Comparison of ENCODE assay signal across 33 mouse cellular contexts in the genomic region with DNA sequence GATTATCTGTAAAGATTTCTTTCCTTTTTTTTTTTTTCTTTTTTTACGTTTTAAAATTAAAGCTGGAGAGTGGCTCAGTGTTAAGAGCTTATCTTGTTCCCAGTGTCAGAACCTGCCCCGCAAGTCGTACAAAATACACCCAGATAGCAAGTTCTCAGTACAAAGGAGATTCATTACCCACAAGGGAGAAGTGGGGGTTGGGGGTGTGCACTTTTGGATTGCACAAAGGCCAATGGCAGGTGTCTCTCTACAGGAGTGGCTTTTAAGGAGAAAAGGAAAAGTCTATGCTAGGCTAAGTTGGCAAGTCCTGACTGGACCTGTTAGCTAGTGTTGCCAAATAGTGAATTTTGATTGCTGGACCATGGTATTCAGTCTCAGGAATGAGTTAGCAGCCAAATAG. TPM values are rescaled to one million over a fixed set of nuclear protein-coding genes. Genes with fewer than 3 reads are reported as not detected.
DNase-seq lines count a peak whose midpoint lies in the region; ATAC-seq and TF ChIP-seq lines count a peak whose summit lies in the region.
"Had no signal": no experiment of that assay in that cellular context is flagged by ENCODE, and none has a peak within 500 bp of the region (broad histone marks: within the 10 kb centered on the region; RNA-seq: fewer than 3 reads in every experiment).

No protein-coding gene starts in this region.

- H3K36me3 ChIP-seq in embryonic facial prominence, embryonic 13.5 days: 0 out of 2 replicates have a peak, but pooled peaks cover 8% of the 10 kb centered on the region
- no peaks in the 10 kb centered on the region for H3K36me3 ChIP-seq in embryonic facial prominence, embryonic 10.5 days (replicated peaks)
- H3K36me3 ChIP-seq in lung, embryonic 14.5 days (ENCODE audit: insufficient read depth): no peaks in the 10 kb centered on the region
- H3K36me3 ChIP-seq in stomach, embryonic 14.5 days (ENCODE audit: control insufficient read depth, insufficient read depth, low read length): no peaks in the 10 kb centered on the region
- no peaks in the 10 kb centered on the region for H3K36me3 ChIP-seq in stomach, postnatal 0 days (ENCODE audit: control insufficient read depth, insufficient read depth, low read length)
- H3K36me3 ChIP-seq in midbrain, postnatal 0 days (ENCODE audit: insufficient read depth, low read length): no peaks in the 10 kb centered on the region
- H3K36me3 ChIP-seq: G1E; hindbrain, embryonic 12.5 days; hindbrain, embryonic 15.5 days had no signal

- peaks cover 5% of the 10 kb centered on the region; the same call in 1 of the 2 replicates for H3K27me3 ChIP-seq in embryonic facial prominence, embryonic 13.5 days
- no peaks in the 10 kb centered on the region for H3K27me3 ChIP-seq in embryonic facial prominence, embryonic 10.5 days (replicated peaks; ENCODE audit: low read depth, poor library complexity, severe bottlenecking)
- H3K27me3 ChIP-seq in lung, embryonic 14.5 days (ENCODE audit: insufficient read depth, low read length): no peaks in the 10 kb centered on the region
- H3K27me3 ChIP-seq in stomach, embryonic 14.5 days (ENCODE audit: control insufficient read depth, insufficient read depth, low read length): no peaks in the 10 kb centered on the region
- no peaks in the 10 kb centered on the region for H3K27me3 ChIP-seq in stomach, postnatal 0 days (ENCODE audit: control insufficient read depth, insufficient read depth, low read length)
- no peaks in the 10 kb centered on the region for H3K27me3 ChIP-seq in midbrain, postnatal 0 days (ENCODE audit: insufficient read depth, low read length)
- H3K27me3 ChIP-seq: hindbrain, embryonic 12.5 days; hindbrain, embryonic 15.5 days; Patski had no signal

- no peak for ATAC-seq in embryonic facial prominence, embryonic 13.5 days (ENCODE audit: insufficient number of reproducible peaks, insufficient read depth, low FRiP score, low TSS enrichment, low read depth)
- ATAC-seq in lung, embryonic 14.5 days (ENCODE audit: insufficient read depth): no peak
- ATAC-seq in stomach, embryonic 14.5 days (ENCODE audit: insufficient number of reproducible peaks, insufficient read depth, low FRiP score, low read depth): peak; percentile 61; the same call in 1 of the 2 replicates
- no peak for ATAC-seq in stomach, postnatal 0 days (ENCODE audit: low FRiP score, low TSS enrichment)
- ATAC-seq in midbrain, postnatal 0 days (ENCODE audit: low FRiP score): no peak
- no peak for ATAC-seq in frontal cortex, adult (ENCODE audit: low TSS enrichment)
- ATAC-seq: forebrain, embryonic 14.5 days; Patski had no signal

- no peak for TF ChIP-seq EP300 in stomach, postnatal 0 days (optimal IDR thresholded peaks at IDR 0.05)

- no peak overlapping the region for H3K4me2 ChIP-seq in embryonic facial prominence, embryonic 13.5 days
- no peak overlapping the region for H3K4me2 ChIP-seq in lung, embryonic 14.5 days
- no peak overlapping the region for H3K4me2 ChIP-seq in stomach, embryonic 14.5 days (replicated peaks; ENCODE audit: low read depth, low read length)
- H3K4me2 ChIP-seq in stomach, postnatal 0 days (replicated peaks; ENCODE audit: low read depth): no peak overlapping the region
- no peak overlapping the region for H3K4me2 ChIP-seq in midbrain, postnatal 0 days (ENCODE audit: low read depth, low read length, poor library complexity, severe bottlenecking)
- H3K4me2 ChIP-seq: heart, embryonic 11.5 days; hindbrain, embryonic 12.5 days; hindbrain, embryonic 15.5 days had no signal

- H3K4me1 ChIP-seq in embryonic facial prominence, embryonic 13.5 days: peaks cover 17% of the 10 kb centered on the region
- peaks cover 10% of the 10 kb centered on the region for H3K4me1 ChIP-seq in embryonic facial prominence, embryonic 10.5 days
- no peaks in the 10 kb centered on the region for H3K4me1 ChIP-seq in lung, embryonic 14.5 days (ENCODE audit: insufficient read depth)
- H3K4me1 ChIP-seq in stomach, embryonic 14.5 days (ENCODE audit: control insufficient read depth, insufficient read depth, low read length): no peaks in the 10 kb centered on the region
- H3K4me1 ChIP-seq in stomach, postnatal 0 days (replicated peaks; ENCODE audit: control insufficient read depth, insufficient read depth): no peaks in the 10 kb centered on the region
- H3K4me1 ChIP-seq in midbrain, postnatal 0 days (ENCODE audit: insufficient read depth, low read length): no peaks in the 10 kb centered on the region
- H3K4me1 ChIP-seq: hindbrain, embryonic 12.5 days; hindbrain, embryonic 15.5 days had no signal

- H3K9ac ChIP-seq in embryonic facial prominence, embryonic 13.5 days: no peak overlapping the region
- no peak overlapping the region for H3K9ac ChIP-seq in lung, embryonic 14.5 days
- no peak overlapping the region for H3K9ac ChIP-seq in stomach, embryonic 14.5 days (replicated peaks; ENCODE audit: low read depth, low read length)
- H3K9ac ChIP-seq in stomach, postnatal 0 days (ENCODE audit: low read length): no peak overlapping the region
- no peak overlapping the region for H3K9ac ChIP-seq in midbrain, postnatal 0 days (replicated peaks; ENCODE audit: low read length, poor library complexity, severe bottlenecking)
- H3K9ac ChIP-seq: hindbrain, embryonic 12.5 days; hindbrain, embryonic 15.5 days had no signal

- peak overlapping the region; percentile 0; the same call in 1 of the 2 replicates for H3K27ac ChIP-seq in embryonic facial prominence, embryonic 13.5 days
- H3K27ac ChIP-seq in embryonic facial prominence, embryonic 10.5 days (replicated peaks): no peak overlapping the region
- no peak overlapping the region for H3K27ac ChIP-seq in lung, embryonic 14.5 days (ENCODE audit: low read depth)
- H3K27ac ChIP-seq in stomach, embryonic 14.5 days (ENCODE audit: low read length): peak overlapping the region; percentile 75; the same call in 1 of the 2 replicates
- peak overlapping the region; percentile 35; the same call in 1 of the 2 replicates for H3K27ac ChIP-seq in stomach, postnatal 0 days (replicated peaks)
- H3K27ac ChIP-seq in midbrain, postnatal 0 days (ENCODE audit: low read depth, low read length): no peak overlapping the region
- H3K27ac ChIP-seq: hindbrain, embryonic 12.5 days; hindbrain, embryonic 15.5 days had no signal

- H3K9me3 ChIP-seq in embryonic facial prominence, embryonic 13.5 days: peaks cover 8% of the 10 kb centered on the region
- peaks cover 8% of the 10 kb centered on the region; the same call in 1 of the 2 replicates for H3K9me3 ChIP-seq in embryonic facial prominence, embryonic 10.5 days
- peaks cover 4% of the 10 kb centered on the region; the same call in 1 of the 2 replicates for H3K9me3 ChIP-seq in lung, embryonic 14.5 days (ENCODE audit: low read depth, low read length)
- H3K9me3 ChIP-seq in stomach, embryonic 14.5 days (ENCODE audit: control insufficient read depth, low read depth, low read length): no peaks in the 10 kb centered on the region; the same call in 1 of the 2 replicates
- H3K9me3 ChIP-seq in stomach, postnatal 0 days (ENCODE audit: control insufficient read depth, low read length): no peaks in the 10 kb centered on the region
- H3K9me3 ChIP-seq in midbrain, postnatal 0 days (ENCODE audit: low read length): peaks cover 5% of the 10 kb centered on the region; the same call in 1 of the 2 replicates
- H3K9me3 ChIP-seq: G1E; hindbrain, embryonic 15.5 days had no signal

- 67% methylated on average over 3 of the region's 3 CpGs for WGBS in embryonic facial prominence, embryonic 13.5 days
- WGBS in embryonic facial prominence, embryonic 10.5 days: 75% methylated on average over 3 of the region's 3 CpGs
- 48% methylated on average over 3 of the region's 3 CpGs for WGBS in lung, embryonic 14.5 days
- WGBS in stomach, embryonic 14.5 days: 68% methylated on average over 3 of the region's 3 CpGs
- 59% methylated on average over 3 of the region's 3 CpGs for WGBS in stomach, postnatal 0 days
- WGBS in midbrain, postnatal 0 days: 66% methylated on average over 3 of the region's 3 CpGs

- no peak for TF ChIP-seq CTCF in lung, embryonic 14.5 days (IDR thresholded peaks at IDR 0.05; ENCODE audit: low read depth)
- no peak for TF ChIP-seq CTCF in stomach, postnatal 0 days (IDR thresholded peaks at IDR 0.05; ENCODE audit: low read depth)
- TF ChIP-seq CTCF in midbrain, postnatal 0 days (IDR thresholded peaks at IDR 0.05): no peak

- no peak overlapping the region for H3K4me3 ChIP-seq in embryonic facial prominence, embryonic 13.5 days
- no peak overlapping the region for H3K4me3 ChIP-seq in embryonic facial prominence, embryonic 10.5 days
- H3K4me3 ChIP-seq in lung, embryonic 14.5 days (ENCODE audit: low read depth, low read length): no peak overlapping the region
- H3K4me3 ChIP-seq in stomach, embryonic 14.5 days (ENCODE audit: low read depth, low read length): no peak overlapping the region
- H3K4me3 ChIP-seq in stomach, postnatal 0 days (ENCODE audit: low read depth, low read length): no peak overlapping the region
- no peak overlapping the region for H3K4me3 ChIP-seq in midbrain, postnatal 0 days (ENCODE audit: low read depth, low read length)
- H3K4me3 ChIP-seq: hindbrain, embryonic 12.5 days; hindbrain, embryonic 15.5 days had no signal

- DNase-seq in embryonic facial prominence, embryonic 10.5 days (ENCODE audit: low spot score): no peak
- peak; percentile 7 for DNase-seq in lung, embryonic 14.5 days
- DNase-seq in lung, postnatal 36 days: no peak
- peak; percentile 28 for DNase-seq in stomach, postnatal 0 days (ENCODE audit: low spot score)
- DNase-seq in midbrain, postnatal 0 days (ENCODE audit: low spot score): no peak
- DNase-seq: adrenal gland, postnatal 10 days; adrenal gland, postnatal 36 days; B cell, adult 2 months; embryo, embryonic 11 days; gastrocnemius, postnatal 10 days; gastrocnemius, postnatal 36 days had no signal

RNA-seq across cellular contexts. Expression of gene Gm45213, which starts 41.6 kb away (rescaled TPM):
- not detected in 2 replicates for polyA plus RNA-seq in embryonic facial prominence, embryonic 13.5 days (2015; fragmentation: Nextera tagmentation; extraction: Ambion mirVana)
- polyA plus RNA-seq in embryonic facial prominence, embryonic 10.5 days (2016; fragmentation: Nextera tagmentation; extraction: Ambion mirVana): not detected in 2 replicates
- polyA plus RNA-seq in lung, embryonic 14.5 days (2014; fragmentation: Nextera tagmentation; extraction: Ambion mirVana): not detected in 2 replicates
- not detected in 2 replicates for polyA plus RNA-seq in stomach, embryonic 14.5 days (2014; fragmentation: Nextera tagmentation; extraction: Ambion mirVana)
- polyA plus RNA-seq in stomach, postnatal 0 days (2015; fragmentation: Nextera tagmentation; extraction: Ambion mirVana): not detected in 2 replicates
- total RNA-seq in midbrain, postnatal 0 days (2014; rRNA removed): not detected in 2 replicates
- polyA plus RNA-seq in midbrain, postnatal 0 days (2015; fragmentation: Nextera tagmentation; extraction: Ambion mirVana): not detected in 2 replicates
- total RNA-seq: adrenal gland, adult 18-20 months; adrenal gland, postnatal 10 days; adrenal gland, postnatal 36 days; CH12.LX; G1E; gastrocnemius, adult 18-20 months; gastrocnemius, postnatal 10 days; gastrocnemius, postnatal 36 days; granulocyte monocyte progenitor cell, adult 5-6 weeks; heart, adult 8-10 months; heart, postnatal 25 days; hematopoietic stem cell, adult 5-6 weeks had no signal
- polyA plus RNA-seq: cortical plate, adult 2 months; embryonic facial prominence, embryonic 11.5 days; forebrain, embryonic 11.5 days; forebrain, embryonic 14.5 days; G1E; heart, embryonic 11.5 days; heart, embryonic 14.5 days; heart, postnatal 0 days; hindbrain, embryonic 12.5 days; hindbrain, embryonic 15.5 days; intestine, embryonic 14.5 days; Patski had no signal

RNA-seq across cellular contexts. Expression of gene Snrpa1, which starts 57.0 kb away (rescaled TPM):
- 179 and 209 TPM in 2 replicates for polyA plus RNA-seq in embryonic facial prominence, embryonic 13.5 days (2015; fragmentation: Nextera tagmentation; extraction: Ambion mirVana)
- polyA plus RNA-seq in embryonic facial prominence, embryonic 10.5 days (2016; fragmentation: Nextera tagmentation; extraction: Ambion mirVana): 273 and 281 TPM in 2 replicates
- polyA plus RNA-seq in lung, embryonic 14.5 days (2014; fragmentation: Nextera tagmentation; extraction: Ambion mirVana): 196 and 200 TPM in 2 replicates
- polyA plus RNA-seq in stomach, embryonic 14.5 days (2014; fragmentation: Nextera tagmentation; extraction: Ambion mirVana): 166 and 170 TPM in 2 replicates
- polyA plus RNA-seq in stomach, postnatal 0 days (2015; fragmentation: Nextera tagmentation; extraction: Ambion mirVana): 65.0 and 69.6 TPM in 2 replicates
- total RNA-seq in midbrain, postnatal 0 days (2014; rRNA removed): 37.0 and 48.2 TPM in 2 replicates
- 131 and 140 TPM in 2 replicates for polyA plus RNA-seq in midbrain, postnatal 0 days (2015; fragmentation: Nextera tagmentation; extraction: Ambion mirVana)

Comparison
In these comparisons a context has a peak if more than half of its experiments do, and no peak if none do; other contexts are left out.
1. H3K27ac ChIP-seq: peak in embryonic facial prominence, embryonic 13.5 days (single experiment), stomach, embryonic 14.5 days (single experiment) and stomach, postnatal 0 days (single experiment); none in embryonic facial prominence, embryonic 10.5 days (single experiment), lung, embryonic 14.5 days (single experiment) and midbrain, postnatal 0 days (single experiment).
2. DNase-seq: peak in lung, embryonic 14.5 days (single experiment) and stomach, postnatal 0 days (single experiment); none in embryonic facial prominence, embryonic 10.5 days (single experiment), lung, postnatal 36 days (single experiment) and midbrain, postnatal 0 days (single experiment).